Mouse (Mus musculus): ENCODE results near the gene Slc7a5. TPM values are rescaled to one million over a fixed set of nuclear protein-coding genes. Genes with fewer than 3 reads are reported as not detected.

Gene Slc7a5
- polyA plus RNA-seq, 1 experiment: 112 TPM

DNA sequence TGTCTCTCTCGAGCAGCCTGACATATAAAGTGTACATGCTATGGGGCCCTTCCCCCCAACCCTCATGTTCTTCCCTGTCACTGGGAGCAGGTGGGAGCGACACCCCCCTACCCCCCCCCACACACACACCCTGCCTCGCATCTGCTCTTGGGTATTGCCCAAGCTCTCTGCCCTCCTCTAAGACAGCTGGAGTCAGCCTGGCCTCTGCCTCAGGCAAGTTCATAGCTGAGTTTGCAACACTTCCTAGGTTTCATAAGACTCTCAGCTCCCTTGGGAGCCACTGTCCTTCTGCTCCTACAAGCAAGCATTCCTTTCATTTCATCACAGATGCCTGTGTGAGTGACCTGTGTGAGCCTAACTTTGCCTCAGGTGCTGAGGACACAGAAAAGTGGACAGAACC lies 12.2 kb upstream of the Slc7a5 start:
- TF ChIP-seq MAX (IDR thresholded peaks at IDR 0.05) (no peak), FOSL1 (IDR thresholded peaks at IDR 0.05; ENCODE audit: insufficient read depth, low read length, poor library complexity, severe bottlenecking) (no peak), MYOG (IDR thresholded peaks at IDR 0.05; ENCODE audit: control insufficient read depth, extremely low read depth, insufficient read length) (no peak), CEBPB (IDR thresholded peaks at IDR 0.05; ENCODE audit: low read depth) (no peak), CTCF (IDR thresholded peaks at IDR 0.05; ENCODE audit: control insufficient read depth, insufficient read depth, insufficient read length) (no peak), USF1 (IDR thresholded peaks at IDR 0.05; ENCODE audit: low read depth) (no peak), MYOD1 (IDR thresholded peaks at IDR 0.05; ENCODE audit: control insufficient read depth, insufficient read length, low read depth) (no peak)
- Histone ChIP-seq H3ac (ENCODE audit: control insufficient read depth, insufficient read length, low read depth) (no peak overlapping the region), H3K79me2 (ENCODE audit: control insufficient read depth, insufficient read depth) (no peaks in the 10 kb centered on the region), H3K79me3 (ENCODE audit: low read depth) (no peaks in the 10 kb centered on the region), H3K27me3 (ENCODE audit: control insufficient read depth, insufficient read depth, insufficient read length) (peaks cover 5% of the 10 kb centered on the region), H3K36me3 (ENCODE audit: control insufficient read depth, insufficient read depth) (no peaks in the 10 kb centered on the region), H3K4me3 (ENCODE audit: insufficient read depth, poor library complexity, severe bottlenecking) (no peak overlapping the region)

DNA sequence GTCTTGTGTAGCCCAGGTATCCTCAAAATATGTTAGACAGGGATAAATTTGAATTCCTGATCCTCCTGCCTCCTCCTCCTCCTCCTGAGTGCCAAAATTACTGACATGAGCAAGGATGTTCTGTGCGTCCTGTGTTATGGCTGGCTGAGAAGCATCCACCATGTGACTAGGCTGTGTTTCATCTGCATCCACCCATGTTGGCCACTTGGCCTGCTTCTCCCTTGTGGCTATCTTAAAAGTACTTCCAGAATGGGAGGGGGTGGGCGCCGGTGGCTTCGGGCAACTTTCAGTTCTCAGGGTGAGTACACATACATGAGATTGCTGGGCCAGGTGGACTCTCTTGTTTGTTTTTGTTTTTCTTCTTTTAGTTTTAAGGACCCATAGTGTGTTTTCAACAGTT lies 11.7 kb upstream of the Slc7a5 start:
- TF ChIP-seq CTCF (IDR thresholded peaks at IDR 0.05; ENCODE audit: control insufficient read depth, insufficient read depth, insufficient read length) (no peak), CEBPB (IDR thresholded peaks at IDR 0.05; ENCODE audit: low read depth) (no peak), USF1 (IDR thresholded peaks at IDR 0.05; ENCODE audit: low read depth) (no peak), MYOG (IDR thresholded peaks at IDR 0.05; ENCODE audit: control insufficient read depth, extremely low read depth, insufficient read length) (no peak), FOSL1 (IDR thresholded peaks at IDR 0.05; ENCODE audit: insufficient read depth, low read length, poor library complexity, severe bottlenecking) (no peak), MAX (IDR thresholded peaks at IDR 0.05) (no peak)
- Histone ChIP-seq H3K36me3 (ENCODE audit: control insufficient read depth, insufficient read depth) (no peaks in the 10 kb centered on the region), H3K4me3 (ENCODE audit: insufficient read depth, poor library complexity, severe bottlenecking) (no peak overlapping the region), H3K79me3 (ENCODE audit: low read depth) (no peaks in the 10 kb centered on the region), H3K79me2 (ENCODE audit: control insufficient read depth, insufficient read depth) (no peaks in the 10 kb centered on the region), H3K27me3 (ENCODE audit: control insufficient read depth, insufficient read depth, insufficient read length) (peaks cover 5% of the 10 kb centered on the region), H3ac (ENCODE audit: control insufficient read depth, insufficient read length, low read depth) (no peak overlapping the region)

DNA sequence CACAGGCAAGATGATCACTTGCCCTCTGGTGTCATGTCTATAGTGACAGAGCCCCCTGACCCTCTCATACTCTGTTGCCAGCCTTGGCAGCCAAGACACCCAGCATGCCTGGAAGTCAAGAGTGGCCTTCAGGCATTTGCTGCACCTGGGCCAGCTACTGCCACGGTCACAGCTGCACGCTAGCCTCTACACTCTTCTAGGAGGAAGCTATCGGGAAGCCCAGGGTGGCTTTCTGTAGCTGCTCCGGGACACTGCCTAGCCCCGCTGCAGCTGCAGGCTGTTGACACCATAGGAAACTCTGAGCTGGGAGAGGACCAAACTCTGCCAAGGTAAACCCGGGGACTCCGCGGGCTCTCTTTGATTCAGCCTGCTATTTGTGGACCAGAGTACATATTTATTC lies 5.9 kb upstream of the Slc7a5 start:
- no peaks in the 10 kb centered on the region for H3K36me3 ChIP-seq (ENCODE audit: control insufficient read depth, insufficient read depth)
- H3K27me3 ChIP-seq (ENCODE audit: control insufficient read depth, insufficient read depth, insufficient read length): peaks cover 5% of the 10 kb centered on the region
- no peaks in the 10 kb centered on the region for H3K79me2 ChIP-seq (ENCODE audit: control insufficient read depth, insufficient read depth)
- H3K4me3 ChIP-seq (ENCODE audit: insufficient read depth, poor library complexity, severe bottlenecking): no peak overlapping the region
- no peak for TF ChIP-seq MAX (IDR thresholded peaks at IDR 0.05)
- TF ChIP-seq CEBPB (IDR thresholded peaks at IDR 0.05; ENCODE audit: low read depth): no peak
- no peak for TF ChIP-seq MYOG (IDR thresholded peaks at IDR 0.05; ENCODE audit: control insufficient read depth, extremely low read depth, insufficient read length)
- no peak for TF ChIP-seq MYOD1 (IDR thresholded peaks at IDR 0.05; ENCODE audit: control insufficient read depth, insufficient read length, low read depth)
- no peaks in the 10 kb centered on the region for H3K79me3 ChIP-seq (ENCODE audit: low read depth)
- no peak overlapping the region for H3ac ChIP-seq (ENCODE audit: control insufficient read depth, insufficient read length, low read depth)

- Histone ChIP-seq H3K27me3 (ENCODE audit: control insufficient read depth, insufficient read depth, insufficient read length) (peaks cover 3% of the 10 kb centered on the region), H3K79me2 (ENCODE audit: control insufficient read depth, insufficient read depth) (no peaks in the 10 kb centered on the region), H3ac (ENCODE audit: control insufficient read depth, insufficient read length, low read depth) (no peak overlapping the region), H3K79me3 (ENCODE audit: low read depth) (no peaks in the 10 kb centered on the region), H3K36me3 (ENCODE audit: control insufficient read depth, insufficient read depth) (no peaks in the 10 kb centered on the region), H3K4me3 (ENCODE audit: insufficient read depth, poor library complexity, severe bottlenecking) (no peak overlapping the region)
- TF ChIP-seq FOSL1 (IDR thresholded peaks at IDR 0.05; ENCODE audit: insufficient read depth, low read length, poor library complexity, severe bottlenecking): no peak
- no peak for TF ChIP-seq MAX (IDR thresholded peaks at IDR 0.05)
- TF ChIP-seq CEBPB (IDR thresholded peaks at IDR 0.05; ENCODE audit: low read depth): no peak
- no peak for TF ChIP-seq CTCF (IDR thresholded peaks at IDR 0.05; ENCODE audit: control insufficient read depth, insufficient read depth, insufficient read length)
- no peak for TF ChIP-seq USF1 (IDR thresholded peaks at IDR 0.05; ENCODE audit: low read depth)
- TF ChIP-seq MYOG (IDR thresholded peaks at IDR 0.05; ENCODE audit: control insufficient read depth, extremely low read depth, insufficient read length): no peak
- TF ChIP-seq MYOD1 (IDR thresholded peaks at IDR 0.05; ENCODE audit: control insufficient read depth, insufficient read length, low read depth): no peak
Measured at GRCm38 (mm10) chr8:121912831-121913230, 5.3 kb upstream of the Slc7a5 start.

- Histone ChIP-seq H3K36me3 (ENCODE audit: control insufficient read depth, insufficient read depth) (no peaks in the 10 kb centered on the region), H3ac (ENCODE audit: control insufficient read depth, insufficient read length, low read depth) (no peak overlapping the region), H3K27me3 (ENCODE audit: control insufficient read depth, insufficient read depth, insufficient read length) (no peaks in the 10 kb centered on the region), H3K79me3 (ENCODE audit: low read depth) (peaks cover 1% of the 10 kb centered on the region), H3K4me3 (ENCODE audit: insufficient read depth, poor library complexity, severe bottlenecking) (no peak overlapping the region), H3K79me2 (ENCODE audit: control insufficient read depth, insufficient read depth) (peaks cover 4% of the 10 kb centered on the region)
- TF ChIP-seq FOSL1 (IDR thresholded peaks at IDR 0.05; ENCODE audit: insufficient read depth, low read length, poor library complexity, severe bottlenecking) (no peak), MYOD1 (IDR thresholded peaks at IDR 0.05; ENCODE audit: control insufficient read depth, insufficient read length, low read depth) (no peak), MYOG (IDR thresholded peaks at IDR 0.05; ENCODE audit: control insufficient read depth, extremely low read depth, insufficient read length) (no peak), CEBPB (IDR thresholded peaks at IDR 0.05; ENCODE audit: low read depth) (no peak), CTCF (IDR thresholded peaks at IDR 0.05; ENCODE audit: control insufficient read depth, insufficient read depth, insufficient read length) (no peak), USF1 (IDR thresholded peaks at IDR 0.05; ENCODE audit: low read depth) (no peak), MAX (IDR thresholded peaks at IDR 0.05) (no peak)
Measured at GRCm38 (mm10) chr8:121911987-121912386, 4.5 kb upstream of the Slc7a5 start.

DNA sequence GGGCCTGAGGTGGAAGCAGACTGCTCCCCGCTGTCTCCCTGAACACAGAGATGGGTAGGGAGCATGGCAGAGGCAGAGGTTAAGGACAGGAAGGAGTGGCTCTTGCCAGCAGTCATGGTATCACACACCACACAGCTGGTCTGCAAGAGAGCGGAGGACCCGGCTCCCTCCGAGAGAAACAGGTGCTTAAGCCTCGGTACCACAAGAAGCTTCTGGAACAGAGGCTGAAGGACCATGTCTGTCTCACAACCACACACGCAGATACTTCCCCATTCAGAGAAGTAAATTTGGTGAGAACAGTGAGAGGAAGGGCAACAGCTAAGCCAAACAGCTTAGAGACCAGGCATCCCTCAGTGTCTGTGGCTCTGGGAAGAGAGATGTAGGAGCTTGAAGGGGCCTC lies 3.9 kb upstream of the Slc7a5 start:
- Histone ChIP-seq H3K79me2 (ENCODE audit: control insufficient read depth, insufficient read depth) (peaks cover 10% of the 10 kb centered on the region), H3ac (ENCODE audit: control insufficient read depth, insufficient read length, low read depth) (no peak overlapping the region), H3K27me3 (ENCODE audit: control insufficient read depth, insufficient read depth, insufficient read length) (no peaks in the 10 kb centered on the region), H3K4me3 (ENCODE audit: insufficient read depth, poor library complexity, severe bottlenecking) (no peak overlapping the region), H3K79me3 (ENCODE audit: low read depth) (peaks cover 5% of the 10 kb centered on the region), H3K36me3 (ENCODE audit: control insufficient read depth, insufficient read depth) (no peaks in the 10 kb centered on the region)
- no peak for TF ChIP-seq MYOD1 (IDR thresholded peaks at IDR 0.05; ENCODE audit: control insufficient read depth, insufficient read length, low read depth)

Measured in C2C12 (cell line).